Mouse (Mus musculus): Measurements from ENCODE around the gene Snx10.

Gene Snx10

GRCm38 (mm10) chr6:51585980-51586379, 62.3 kb downstream of the Snx10 start:
- peak; percentile 73 for DNase-seq (ENCODE audit: low read depth)

GRCm38 (mm10) chr6:51587266-51587665, 63.6 kb downstream of the Snx10 start:
- no peak for DNase-seq (ENCODE audit: low read depth)

GRCm38 (mm10) chr6:51591264-51591663, 67.6 kb downstream of the Snx10 start:
- no peak for DNase-seq (ENCODE audit: low read depth)

- no peak for DNase-seq (ENCODE audit: low read depth)
Observed at GRCm38 (mm10) chr6:51591844-51592243, 68.1 kb downstream of the Snx10 start.

- DNase-seq (ENCODE audit: low read depth) = peak; percentile 75
Observed at GRCm38 (mm10) chr6:51592356-51593115, 68.8 kb downstream of the Snx10 start.

GRCm38 (mm10) chr6:51593446-51594035, 69.8 kb downstream of the Snx10 start:
- no peak for DNase-seq (ENCODE audit: low read depth)

GRCm38 (mm10) chr6:51594516-51594915, 70.8 kb downstream of the Snx10 start:
- no peak for DNase-seq (ENCODE audit: low read depth)

GRCm38 (mm10) chr6:51598058-51598457, 74.4 kb downstream of the Snx10 start:
- no peak for DNase-seq (ENCODE audit: low read depth)

- DNase-seq (ENCODE audit: low read depth) = no peak
Observed at GRCm38 (mm10) chr6:51600412-51600811, 76.7 kb downstream of the Snx10 start.

- no peak for DNase-seq (ENCODE audit: low read depth)
Observed at GRCm38 (mm10) chr6:51602341-51602740, 78.6 kb downstream of the Snx10 start.

- no peak for DNase-seq (ENCODE audit: low read depth)
Observed at GRCm38 (mm10) chr6:51603691-51604090, 80.0 kb downstream of the Snx10 start.

GRCm38 (mm10) chr6:51606245-51606644, 82.5 kb downstream of the Snx10 start:
- no peak for DNase-seq (ENCODE audit: low read depth)

GRCm38 (mm10) chr6:51606803-51607202, 83.1 kb downstream of the Snx10 start:
- no peak for DNase-seq (ENCODE audit: low read depth)

GRCm38 (mm10) chr6:51611621-51612020, 87.9 kb downstream of the Snx10 start:
- DNase-seq (ENCODE audit: low read depth) = no peak

GRCm38 (mm10) chr6:51612371-51613051, 88.8 kb downstream of the Snx10 start:
- peak; percentile 13 for DNase-seq (ENCODE audit: low read depth)

GRCm38 (mm10) chr6:51613661-51614060, 90.0 kb downstream of the Snx10 start:
- no peak for DNase-seq (ENCODE audit: low read depth)

- no peak for DNase-seq (ENCODE audit: low read depth)
Observed at GRCm38 (mm10) chr6:51626843-51627242, 103.1 kb downstream of the Snx10 start.

- no peak for DNase-seq (ENCODE audit: low read depth)
Observed at GRCm38 (mm10) chr6:51629671-51630070, 106.0 kb downstream of the Snx10 start.

- DNase-seq (ENCODE audit: low read depth) = no peak
Observed at GRCm38 (mm10) chr6:51630184-51630583, 106.5 kb downstream of the Snx10 start.

GRCm38 (mm10) chr6:51632928-51633662, 109.4 kb downstream of the Snx10 start:
- no peak for DNase-seq (ENCODE audit: low read depth)

- no peak for DNase-seq (ENCODE audit: low read depth)
Observed at GRCm38 (mm10) chr6:51633663-51634362, 110.1 kb downstream of the Snx10 start.

Data from naive thymus-derived CD4-positive, alpha-beta T cell, adult 2 months (primary cell).